Mouse (Mus musculus) heart, postnatal 0 days (tissue): Measurements from ENCODE around the gene Cntrl.

Source experiments
- CTCF ChIP-seq: IDR thresholded peaks from 2 replicates; pipeline ENCODE4 v1.5.1; 2016; ENCODE audit warnings: antibody characterized with exemption, control low read depth, low read depth
- EP300 ChIP-seq: IDR thresholded peaks from 2 replicates; pipeline ENCODE4 v1.6.1; 2016; ENCODE audit warnings: antibody characterized with exemption, low read depth

- TF ChIP-seq EP300 (no peak), CTCF (no peak)
Observed at GRCm38 (mm10) chr2:35169452-35169851, 60.2 kb downstream of the Cntrl start.
